Mouse (Mus musculus) mesoderm, embryonic 11.5 days (tissue): ENCODE results near the gene Taf15.

Source experiments
- DNase-seq: peaks from one replicate; pipeline ENCODE4 v3.0.0-alpha.2; 2012; ENCODE audit warnings: low read depth, low spot score

Taf15 gene

GRCm38 (mm10) chr11:83472324-83473234 lies at the start of gene Taf15:
Gene Taf15, plus strand, starts transcription at chr11:83473086.
- DNase-seq: peak; percentile 99

- DNase-seq: peak; percentile 83
These were observed 48.2 kb upstream of the Taf15 start for GRCm38 (mm10) chr11:83424681-83425080.

- no peak for DNase-seq
These were observed 45.9 kb upstream of the Taf15 start for GRCm38 (mm10) chr11:83426964-83427363.

GRCm38 (mm10) chr11:83429355-83429754 lies 43.5 kb upstream of the Taf15 start, which contains the start of gene Gas2l2:
Gene Gas2l2, minus strand, starts transcription at chr11:83429455.
- DNase-seq: no peak

GRCm38 (mm10) chr11:83432533-83432932 lies 40.4 kb upstream of the Taf15 start:
- DNase-seq: no peak

GRCm38 (mm10) chr11:83437377-83437776 lies 35.5 kb upstream of the Taf15 start, which contains the start of gene 1700020L24Rik:
Gene 1700020L24Rik, plus strand, starts transcription at chr11:83437677.
- DNase-seq: no peak

GRCm38 (mm10) chr11:83439426-83440060 lies 33.3 kb upstream of the Taf15 start:
- no peak for DNase-seq

- peak; percentile 97 for DNase-seq
These were observed 32.5 kb upstream of the Taf15 start for GRCm38 (mm10) chr11:83440081-83441064.

GRCm38 (mm10) chr11:83441235-83441634 lies 31.7 kb upstream of the Taf15 start:
- DNase-seq: no peak

GRCm38 (mm10) chr11:83442596-83443267 lies 30.2 kb upstream of the Taf15 start:
- peak; percentile 81 for DNase-seq

- no peak for DNase-seq
These were observed 29.1 kb upstream of the Taf15 start for GRCm38 (mm10) chr11:83443824-83444223.

GRCm38 (mm10) chr11:83445001-83445400 lies 27.9 kb upstream of the Taf15 start:
- DNase-seq: no peak

- DNase-seq: no peak
These were observed 25.3 kb upstream of the Taf15 start for GRCm38 (mm10) chr11:83447612-83448011.

GRCm38 (mm10) chr11:83448021-83448926 lies 24.6 kb upstream of the Taf15 start:
- DNase-seq: peak; percentile 56

- no peak for DNase-seq
These were observed 24.0 kb upstream of the Taf15 start for GRCm38 (mm10) chr11:83448927-83449236.

GRCm38 (mm10) chr11:83449298-83449697 lies 23.6 kb upstream of the Taf15 start:
- no peak for DNase-seq

- no peak for DNase-seq
These were observed 22.3 kb upstream of the Taf15 start for GRCm38 (mm10) chr11:83450550-83450949.

- no peak for DNase-seq
These were observed 21.6 kb upstream of the Taf15 start for GRCm38 (mm10) chr11:83451281-83451680.

- DNase-seq: no peak
These were observed 18.3 kb upstream of the Taf15 start for GRCm38 (mm10) chr11:83454548-83454947.

GRCm38 (mm10) chr11:83455608-83456007 lies 17.3 kb upstream of the Taf15 start:
- no peak for DNase-seq
